Mouse (Mus musculus) kidney, embryonic 14.5 days (tissue): ENCODE measurements around the gene Glt1d1. TPM values are rescaled to one million over a fixed set of nuclear protein-coding genes. Genes with fewer than 3 reads are reported as not detected.

ENCODE experiments used
- ATAC-seq: fragments of 200-750 bp; cut with Nextera tagmentation; 2 replicates; pipeline ENCODE4 v1.8.0; 2017; ENCODE audit warnings: moderate number of reproducible peaks, mild to moderate bottlenecking, moderate TSS enrichment, moderate library complexity; ENCODE audit not compliant: low FRiP score, low TSS enrichment
- H3K27ac ChIP-seq: fragments of 300-500 bp; sonication (generic); 2 replicates; pipeline ENCODE4 v1.5.1; 2014; ENCODE audit warnings: low read depth, mild to moderate bottlenecking, low read length, moderate library complexity, mixed read lengths
- H3K27me3 ChIP-seq: fragments of 300-500 bp; sonication (generic); 2 replicates; pipeline ENCODE4 v1.6.1; 2014; ENCODE audit warnings: mild to moderate bottlenecking, low read length; ENCODE audit not compliant: control insufficient read depth, insufficient read depth
- H3K36me3 ChIP-seq: fragments of 300-500 bp; sonication (generic); 2 replicates; pipeline ENCODE4 v1.6.1; 2014; ENCODE audit warnings: low read length, mixed read lengths; ENCODE audit not compliant: control insufficient read depth, insufficient read depth
- H3K4me1 ChIP-seq: fragments of 300-500 bp; sonication (generic); 2 replicates; pipeline ENCODE4 v1.6.1; 2014; ENCODE audit warnings: low read length, mixed read lengths; ENCODE audit not compliant: control insufficient read depth, insufficient read depth
- H3K4me2 ChIP-seq: fragments of 300-500 bp; sonication (generic); replicated peaks from 2 replicates; pipeline ENCODE4 v1.6.1; 2014; ENCODE audit warnings: low read depth, mild to moderate bottlenecking, low read length
- H3K4me3 ChIP-seq: fragments of 300-500 bp; sonication (generic); 2 replicates; pipeline ENCODE4 v1.5.1; 2014; ENCODE audit warnings: mild to moderate bottlenecking, low read length
- H3K9ac ChIP-seq: fragments of 300-500 bp; sonication (generic); 2 replicates; pipeline ENCODE4 v1.6.1; 2014; ENCODE audit warnings: low read depth, mild to moderate bottlenecking, low read length, moderate library complexity
- H3K9me3 ChIP-seq: fragments of 300-500 bp; sonication (generic); 2 replicates; pipeline ENCODE4 v1.6.1; 2016; ENCODE audit warnings: low read length; ENCODE audit not compliant: control insufficient read depth
- WGBS: fragments of 180-500 bp; shearing (Covaris S2); extraction: QIAGEN DNeasy Blood & Tissue Kit; methylation state at CpG from one replicate; pipeline ENCODE4 v1.1.7; 2014; 5-methylcytosine and 5-hydroxymethylcytosine counted together
- polyA plus RNA-seq: library from polyadenylated mRNA; unstranded; fragments of >200 nt; fragmentation: Nextera tagmentation; extraction: Ambion mirVana; gene quantifications from 2 replicates; pipeline ENCODE4 v1.2.1, GENCODE M21; 2014

Glt1d1 gene
- polyA plus RNA-seq, 1 experiment from 2014 or later: 1.3 TPM

- Histone ChIP-seq H3K4me3 (no peak overlapping the region), H3K9me3 (peaks cover 12% of the 10 kb centered on the region; the same call in 1 of the 2 replicates), H3K4me1 (no peaks in the 10 kb centered on the region), H3K9ac (no peak overlapping the region), H3K36me3 (no peaks in the 10 kb centered on the region), H3K27ac (no peak overlapping the region), H3K27me3 (no peaks in the 10 kb centered on the region), H3K4me2 (no peak overlapping the region)
- ATAC-seq: no peak
- WGBS: 92% methylated on average over 13 of the region's 13 CpGs
Observed at GRCm38 (mm10) chr5:127639635-127640034, 7.6 kb downstream of the Glt1d1 start.

GRCm38 (mm10) chr5:127640359-127640758 lies 8.3 kb downstream of the Glt1d1 start:
- Histone ChIP-seq H3K4me1 (no peaks in the 10 kb centered on the region), H3K27me3 (no peaks in the 10 kb centered on the region), H3K36me3 (no peaks in the 10 kb centered on the region), H3K4me3 (no peak overlapping the region), H3K4me2 (no peak overlapping the region), H3K9me3 (peaks cover 12% of the 10 kb centered on the region; the same call in 1 of the 2 replicates), H3K27ac (no peak overlapping the region), H3K9ac (no peak overlapping the region)
- no peak for ATAC-seq
- 94% methylated on average over 3 of the region's 3 CpGs for WGBS

DNA sequence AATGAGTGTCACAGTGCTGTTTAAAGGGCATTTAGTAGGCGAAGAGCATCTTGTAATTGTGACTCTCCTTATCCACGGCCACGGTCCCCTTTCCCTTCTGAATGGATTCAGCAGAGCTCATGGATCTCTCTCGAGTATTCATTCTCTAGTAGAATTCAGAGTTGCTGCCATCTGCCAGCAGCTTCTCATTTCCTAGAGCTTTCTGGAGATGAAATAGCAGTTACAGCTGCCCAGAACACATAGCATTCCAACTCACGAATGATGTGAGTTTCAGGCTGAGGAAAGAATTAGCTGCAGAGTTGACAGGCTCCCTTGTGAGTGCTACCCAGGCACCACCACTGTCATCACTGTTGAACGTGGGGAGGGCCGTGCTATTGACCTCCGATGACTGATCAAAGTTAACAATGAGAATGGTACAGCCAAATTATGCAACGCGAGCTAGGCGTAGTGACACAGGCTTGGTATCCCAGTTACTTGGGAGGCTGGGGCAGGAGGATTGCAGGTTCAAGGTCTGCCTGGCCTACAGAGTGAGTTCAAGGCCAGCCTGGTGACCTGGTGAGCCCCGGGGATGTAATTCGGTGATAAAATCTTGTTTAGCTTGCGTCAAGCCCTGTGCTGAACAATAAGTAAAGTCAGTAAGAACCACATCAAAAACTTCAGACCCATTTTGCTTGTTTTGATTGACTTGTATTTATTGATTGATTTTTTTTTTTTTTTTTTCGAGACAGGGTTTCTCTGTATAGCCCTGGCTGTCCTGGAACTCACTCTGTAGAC lies 9.3 kb downstream of the Glt1d1 start:
- peaks cover 12% of the 10 kb centered on the region; the same call in 1 of the 2 replicates for H3K9me3 ChIP-seq
- ATAC-seq: no peak
- 92% methylated on average over 15 of the region's 15 CpGs for WGBS
- H3K4me2 ChIP-seq: no peak overlapping the region
- H3K36me3 ChIP-seq: no peaks in the 10 kb centered on the region
- H3K4me1 ChIP-seq: no peaks in the 10 kb centered on the region
- no peak overlapping the region for H3K27ac ChIP-seq
- no peak overlapping the region for H3K9ac ChIP-seq
- H3K27me3 ChIP-seq: no peaks in the 10 kb centered on the region
- H3K4me3 ChIP-seq: no peak overlapping the region

DNA sequence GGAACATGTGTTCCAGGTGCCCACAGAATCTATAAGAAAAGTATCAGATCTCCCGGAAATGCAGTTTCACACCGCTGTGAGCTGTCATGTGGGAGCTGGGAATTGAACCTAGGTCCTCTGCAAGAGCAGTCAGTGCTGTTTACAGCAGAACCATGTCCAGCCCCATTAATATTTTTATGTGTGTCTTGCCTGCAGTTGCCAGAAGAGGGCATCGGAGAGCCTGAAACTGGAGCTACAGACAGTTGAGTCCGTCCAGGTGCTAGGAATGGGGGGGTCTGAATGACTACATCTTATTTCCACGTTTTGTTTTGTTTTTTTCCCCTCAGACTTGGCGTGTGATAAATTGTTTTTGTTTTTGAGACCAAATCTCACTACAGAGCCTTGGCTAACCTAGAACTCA lies 16.0 kb downstream of the Glt1d1 start:
- no peak for ATAC-seq
- no peak overlapping the region for H3K27ac ChIP-seq
- no peak overlapping the region for H3K4me2 ChIP-seq
- no peaks in the 10 kb centered on the region for H3K36me3 ChIP-seq
- H3K4me3 ChIP-seq: no peak overlapping the region
- WGBS: 74% methylated on average over 6 of the region's 6 CpGs
- H3K27me3 ChIP-seq: no peaks in the 10 kb centered on the region
- H3K4me1 ChIP-seq: no peaks in the 10 kb centered on the region
- no peaks in the 10 kb centered on the region for H3K9me3 ChIP-seq
- H3K9ac ChIP-seq: no peak overlapping the region

DNA sequence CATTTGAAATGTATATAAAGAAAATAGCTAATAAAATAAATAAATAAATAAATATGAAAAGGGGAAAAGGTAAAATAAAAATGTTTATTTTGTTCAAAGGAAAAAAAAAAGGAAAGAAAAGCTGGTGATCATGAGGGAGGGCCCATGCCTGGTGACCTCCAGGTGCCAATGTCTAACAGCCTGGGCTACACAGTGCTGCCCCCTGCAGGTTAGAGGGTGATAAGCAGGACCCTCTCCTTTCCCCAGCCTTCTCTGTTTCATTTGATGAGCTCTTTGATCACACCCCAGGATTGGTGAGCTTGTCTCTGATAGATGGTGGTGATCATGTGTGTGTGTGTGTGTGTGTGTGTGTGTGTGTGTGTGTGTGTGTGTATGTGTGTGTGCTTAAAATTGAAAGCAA lies 17.0 kb downstream of the Glt1d1 start:
- Histone ChIP-seq H3K4me3 (no peak overlapping the region), H3K27ac (no peak overlapping the region), H3K9me3 (no peaks in the 10 kb centered on the region), H3K4me1 (no peaks in the 10 kb centered on the region), H3K36me3 (no peaks in the 10 kb centered on the region), H3K9ac (no peak overlapping the region), H3K27me3 (no peaks in the 10 kb centered on the region), H3K4me2 (no peak overlapping the region)
- no peak for ATAC-seq

- Histone ChIP-seq H3K9ac (no peak overlapping the region), H3K27ac (no peak overlapping the region), H3K4me3 (no peak overlapping the region), H3K4me1 (no peaks in the 10 kb centered on the region), H3K4me2 (no peak overlapping the region), H3K36me3 (no peaks in the 10 kb centered on the region), H3K27me3 (no peaks in the 10 kb centered on the region), H3K9me3 (0 out of 2 replicates have a peak, but pooled peaks cover 8% of the 10 kb centered on the region)
- ATAC-seq: no peak
- WGBS: 84% methylated on average over 2 of the region's 2 CpGs
Observed at GRCm38 (mm10) chr5:127658257-127658656, 26.2 kb downstream of the Glt1d1 start.

DNA sequence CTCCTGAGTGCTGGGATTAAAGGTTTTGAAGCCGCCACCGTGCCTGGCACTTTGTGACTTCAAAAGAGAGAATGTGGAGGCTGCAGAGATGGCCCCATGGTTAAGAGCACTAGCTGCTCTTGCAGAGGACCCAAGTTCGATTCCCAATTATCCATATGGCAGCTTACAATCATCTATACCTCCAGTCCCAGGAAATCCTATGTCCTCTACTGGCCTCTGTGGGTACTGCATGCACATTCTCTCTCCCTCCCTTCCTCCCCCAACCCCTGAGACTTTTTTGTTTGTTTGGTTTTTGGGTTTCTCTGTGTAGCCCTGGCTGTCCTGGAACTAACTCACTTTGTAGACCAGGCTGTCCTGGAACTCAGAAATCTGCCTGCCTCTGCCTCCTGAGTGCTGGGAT lies 27.2 kb downstream of the Glt1d1 start:
- Histone ChIP-seq H3K9ac (no peak overlapping the region), H3K36me3 (no peaks in the 10 kb centered on the region), H3K4me2 (no peak overlapping the region), H3K9me3 (0 out of 2 replicates have a peak, but pooled peaks cover 8% of the 10 kb centered on the region), H3K4me1 (no peaks in the 10 kb centered on the region), H3K4me3 (no peak overlapping the region), H3K27me3 (no peaks in the 10 kb centered on the region), H3K27ac (no peak overlapping the region)
- WGBS: 91% methylated on average over 3 of the region's 3 CpGs
- ATAC-seq: no peak

DNA sequence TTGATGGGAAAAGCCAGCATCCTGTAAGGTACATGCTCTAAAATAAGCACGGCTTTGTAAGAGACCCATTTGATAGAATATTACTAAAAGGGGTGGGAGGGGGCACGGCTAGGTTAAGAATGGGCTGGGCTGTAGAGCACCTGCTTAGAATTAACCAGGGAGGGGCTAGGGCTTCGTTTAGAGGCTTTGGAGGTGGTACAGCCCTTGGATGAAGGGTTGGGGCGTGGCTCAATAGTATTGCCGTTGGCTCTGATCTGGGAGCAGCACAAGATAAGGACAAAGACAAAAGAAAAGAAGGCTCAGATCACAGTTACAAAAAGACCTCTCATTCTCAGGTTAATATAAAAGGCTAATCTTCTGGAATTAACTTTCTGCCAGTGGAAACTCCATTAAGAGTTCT lies 28.2 kb downstream of the Glt1d1 start:
- Histone ChIP-seq H3K9ac (no peak overlapping the region), H3K27me3 (no peaks in the 10 kb centered on the region), H3K4me3 (no peak overlapping the region), H3K4me2 (no peak overlapping the region), H3K9me3 (0 out of 2 replicates have a peak, but pooled peaks cover 8% of the 10 kb centered on the region), H3K27ac (no peak overlapping the region), H3K36me3 (no peaks in the 10 kb centered on the region), H3K4me1 (no peaks in the 10 kb centered on the region)
- no peak for ATAC-seq
- 71% methylated on average over 5 of the region's 5 CpGs for WGBS

GRCm38 (mm10) chr5:127660979-127661378 lies 28.9 kb downstream of the Glt1d1 start:
- no peak overlapping the region for H3K27ac ChIP-seq
- H3K9me3 ChIP-seq: 0 out of 2 replicates have a peak, but pooled peaks cover 8% of the 10 kb centered on the region
- no peaks in the 10 kb centered on the region for H3K36me3 ChIP-seq
- no peaks in the 10 kb centered on the region for H3K27me3 ChIP-seq
- WGBS: 85% methylated on average over 5 of the region's 5 CpGs
- ATAC-seq: no peak
- no peak overlapping the region for H3K9ac ChIP-seq
- H3K4me2 ChIP-seq: no peak overlapping the region
- H3K4me1 ChIP-seq: no peaks in the 10 kb centered on the region
- H3K4me3 ChIP-seq: no peak overlapping the region
